Mouse (Mus musculus): ENCODE results near the gene Aimp2.

Gene Aimp2

DNA sequence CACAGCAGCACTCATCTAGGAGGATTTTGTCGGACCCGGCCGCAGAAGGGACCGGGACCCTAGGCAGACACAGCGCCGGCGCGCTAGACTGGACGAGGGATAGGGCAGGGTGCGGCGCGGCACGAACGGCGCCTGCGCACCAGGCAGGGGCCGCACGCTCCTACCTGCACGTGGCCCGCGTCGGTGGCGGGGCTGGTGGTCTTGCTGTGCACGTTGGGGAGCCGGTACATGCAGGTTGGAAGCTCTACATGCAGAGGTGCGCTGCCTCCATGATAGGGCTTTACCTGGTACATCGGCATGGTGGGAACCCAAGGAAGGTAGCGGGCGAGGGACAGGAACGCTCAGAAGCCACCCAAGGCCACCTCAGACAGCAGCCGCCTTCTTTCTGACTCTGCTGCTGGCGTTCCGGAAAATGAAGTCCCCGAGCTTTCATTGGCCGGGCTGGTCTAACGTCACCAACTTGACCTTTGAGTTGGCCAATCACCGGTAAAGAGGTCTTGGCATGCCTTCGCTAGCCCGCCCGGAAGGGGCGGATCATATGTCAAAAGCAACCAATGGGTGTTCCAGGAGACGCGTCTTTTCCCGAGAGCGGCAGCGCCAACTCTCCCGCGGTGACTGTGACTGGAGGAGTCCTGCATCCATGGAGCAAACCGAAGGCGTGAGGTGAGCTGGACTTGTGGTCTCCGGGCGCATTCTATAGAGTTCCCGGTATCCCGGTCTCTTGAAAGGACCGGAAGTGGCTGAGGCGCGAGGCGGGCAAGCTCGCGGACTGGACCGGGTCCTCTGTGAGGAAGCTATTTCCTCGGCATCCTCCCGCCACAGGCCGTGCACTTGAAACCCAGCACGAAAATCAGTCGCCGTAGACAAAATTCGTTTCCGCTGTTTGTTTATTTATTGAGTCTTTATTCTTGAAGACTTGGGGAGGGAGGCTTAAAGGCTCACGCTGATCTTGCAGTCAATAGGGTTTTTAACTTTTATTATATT, at the start of gene Aimp2, which contains the start of gene Pms2:
Gene Aimp2, minus strand, starts transcription at position 431 of the 984 bp plus-strand sequence.
Gene Pms2, plus strand, starts transcription at position 548 of the 984 bp plus-strand sequence.
- DNase-seq, result peak; percentile 97 to 98

GRCm38 (mm10) chr5:143957101-143957500, 47.5 kb upstream of the Aimp2 start:
- DNase-seq, result no peak

DNA sequence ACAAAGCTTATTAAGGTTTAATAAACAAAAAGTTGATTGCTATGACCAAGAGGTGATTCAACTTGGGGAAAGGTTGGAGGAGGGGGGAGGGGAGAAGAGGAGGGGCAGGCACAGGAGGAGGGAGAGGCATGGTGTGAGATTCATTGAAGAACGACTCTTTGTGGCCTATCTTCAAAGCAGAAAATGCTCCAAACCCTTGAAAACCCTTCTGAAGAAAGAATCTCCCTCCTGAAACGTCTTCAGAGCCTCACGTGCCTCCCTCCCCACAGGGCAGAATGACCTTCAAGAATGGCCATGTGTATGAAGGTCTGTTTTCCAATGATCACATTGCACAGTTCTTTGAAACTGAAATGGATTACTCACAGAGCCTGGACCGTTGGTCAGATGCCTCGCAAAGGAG, 40.4 kb upstream of the Aimp2 start:
- DNase-seq, result no peak

DNA sequence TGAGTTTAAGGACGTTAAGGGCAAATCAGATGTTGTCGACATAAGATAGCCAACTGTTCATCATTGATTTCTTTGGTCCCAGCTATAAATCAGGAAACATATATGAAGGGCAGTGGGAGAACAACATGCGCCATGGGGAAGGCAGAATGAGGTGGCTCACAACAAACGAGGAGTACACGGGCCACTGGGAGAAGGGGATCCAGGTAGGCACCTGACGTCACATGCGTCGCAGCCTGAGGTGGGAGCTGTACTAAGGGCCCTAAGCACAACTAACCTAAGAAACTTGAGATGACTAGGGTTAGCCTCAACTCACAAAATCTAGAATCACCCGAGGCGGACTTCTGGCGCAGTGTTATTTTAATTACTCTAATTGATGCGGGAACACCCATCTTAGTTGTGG, 38.7 kb upstream of the Aimp2 start:
- no peak for DNase-seq

GRCm38 (mm10) chr5:143943231-143944125, 33.8 kb upstream of the Aimp2 start:
- DNase-seq, result no peak

DNA sequence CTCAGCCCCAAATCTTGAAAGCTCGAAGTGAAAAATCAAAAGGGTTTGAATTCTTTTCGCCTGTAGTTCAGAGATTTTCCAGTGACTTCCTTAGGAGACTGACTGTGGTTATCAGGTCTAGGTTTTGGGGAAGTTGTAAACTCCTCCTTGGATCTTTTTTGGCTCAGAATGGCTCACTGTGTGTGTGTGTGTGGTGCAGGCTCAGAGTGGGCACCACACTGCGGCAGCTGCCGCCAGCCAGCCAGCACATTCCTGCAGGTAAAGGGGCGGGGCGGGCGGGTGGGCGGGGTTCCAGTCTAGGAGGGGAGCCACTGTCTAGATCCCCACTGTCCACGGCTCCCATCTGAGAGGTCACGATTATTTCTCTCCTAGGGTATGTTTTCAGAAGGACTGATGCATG, 31.9 kb upstream of the Aimp2 start:
- DNase-seq, result no peak

- no peak for DNase-seq
Measured at GRCm38 (mm10) chr5:143936156-143936555, 26.5 kb upstream of the Aimp2 start.

DNA sequence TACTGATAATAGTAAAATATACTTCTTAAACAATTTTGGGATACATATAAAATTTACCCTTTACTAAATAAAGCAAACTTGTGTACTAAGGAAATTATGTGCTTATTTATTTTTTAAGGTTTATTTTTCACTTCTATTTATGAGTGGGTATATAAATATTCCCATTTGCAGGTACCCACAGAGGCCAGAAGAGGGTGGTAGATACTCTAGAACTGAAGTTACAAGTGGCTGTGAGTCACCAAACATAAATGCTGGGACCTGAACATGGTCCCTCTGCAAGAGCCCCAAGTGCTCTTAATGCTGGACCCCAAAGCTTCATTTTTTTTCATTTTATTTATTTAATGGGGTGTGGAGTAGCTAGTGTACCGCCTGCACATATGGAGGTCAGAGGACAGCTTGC, 24.2 kb upstream of the Aimp2 start:
- no peak for DNase-seq

DNA sequence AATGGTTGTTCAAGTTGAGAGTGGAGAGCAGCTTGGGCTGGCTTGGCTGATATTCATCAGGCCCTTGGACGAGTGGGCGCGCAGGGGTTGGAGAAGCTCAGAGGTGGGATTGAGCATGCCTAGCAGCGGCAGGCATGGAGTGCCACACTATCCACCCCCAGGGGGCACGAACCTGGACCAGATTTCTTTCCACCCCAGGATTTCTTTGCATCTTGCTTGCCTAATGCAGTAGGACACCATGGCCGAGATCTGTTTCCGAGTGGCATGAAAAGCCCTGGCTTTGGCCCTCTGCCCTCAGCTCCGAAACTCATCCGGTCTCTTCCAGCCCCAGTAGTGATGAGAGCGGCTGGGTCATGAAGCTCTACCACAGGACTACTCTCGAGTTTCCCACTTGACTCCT, 23.8 kb upstream of the Aimp2 start:
- no peak for DNase-seq

DNA sequence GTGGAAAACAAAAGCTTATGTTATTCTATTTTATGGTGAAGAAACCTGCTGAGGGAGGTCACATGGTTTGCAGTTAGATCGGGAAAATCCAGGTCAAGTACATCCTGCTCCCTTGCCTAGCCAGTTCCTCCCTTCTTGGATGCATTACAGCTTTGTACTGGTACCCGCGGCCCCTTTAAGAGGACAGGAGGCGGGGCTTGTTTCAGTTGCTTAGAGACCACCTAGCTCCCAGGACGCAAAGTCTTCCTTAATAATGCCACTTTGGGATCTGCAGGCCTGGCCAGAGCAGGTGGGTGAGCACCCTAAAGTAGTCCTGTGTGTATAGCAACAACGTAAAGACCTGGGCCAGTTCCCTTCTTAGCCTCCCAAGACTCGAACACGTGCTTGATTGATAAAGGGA, 23.2 kb upstream of the Aimp2 start, which contains the start of gene Rsph10b:
Gene Rsph10b, plus strand, starts transcription at position 205 of the 400 bp plus-strand sequence.
- DNase-seq, result no peak

GRCm38 (mm10) chr5:143931863-143932580, 22.4 kb upstream of the Aimp2 start:
- no peak for DNase-seq

- DNase-seq, result no peak
Measured at GRCm38 (mm10) chr5:143930656-143931055, 21.0 kb upstream of the Aimp2 start.

DNA sequence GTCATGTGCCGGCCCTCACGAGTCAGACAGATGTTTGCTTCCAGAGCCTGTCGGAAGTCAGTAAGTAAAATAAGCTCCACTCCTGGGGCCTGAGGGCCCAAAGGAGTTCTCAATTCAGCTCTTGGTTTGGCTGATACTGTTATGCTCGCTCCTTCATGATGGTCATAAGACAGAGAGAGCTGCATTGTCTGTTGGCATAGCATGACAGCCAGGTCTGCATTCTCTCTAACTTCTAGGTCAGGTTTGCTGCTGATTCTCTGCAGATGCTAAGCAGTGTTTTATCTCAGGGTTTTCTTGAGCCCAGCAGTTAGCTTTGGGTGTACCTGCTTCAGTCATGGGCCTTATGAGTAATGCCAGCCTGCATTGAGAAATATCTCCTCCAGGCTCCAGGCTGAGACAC, 19.6 kb upstream of the Aimp2 start:
- no peak for DNase-seq

DNA sequence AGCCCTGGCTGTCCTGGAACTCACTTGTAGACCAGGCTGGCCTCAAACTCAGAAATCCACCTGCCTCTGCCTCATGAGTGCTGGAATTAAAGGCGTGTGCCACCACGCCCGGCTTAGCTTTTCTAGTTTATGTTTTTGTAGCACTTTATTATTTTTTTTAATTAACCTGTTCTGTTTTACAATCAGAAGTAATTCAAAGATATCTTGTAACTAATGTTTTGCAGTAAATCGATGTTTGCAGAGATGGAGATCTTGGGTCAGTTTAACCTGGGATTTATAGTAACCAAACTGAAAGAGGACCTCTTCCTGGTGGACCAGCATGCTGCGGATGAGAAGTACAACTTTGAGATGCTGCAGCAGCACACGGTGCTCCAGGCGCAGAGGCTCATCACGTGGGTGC, 18.2 kb upstream of the Aimp2 start, which contains the start of gene Gm42421:
Gene Gm42421, plus strand, starts transcription at position 301 of the 400 bp plus-strand sequence.
- no peak for DNase-seq

- no peak for DNase-seq
Measured at GRCm38 (mm10) chr5:143924781-143925452, 15.3 kb upstream of the Aimp2 start.

DNA sequence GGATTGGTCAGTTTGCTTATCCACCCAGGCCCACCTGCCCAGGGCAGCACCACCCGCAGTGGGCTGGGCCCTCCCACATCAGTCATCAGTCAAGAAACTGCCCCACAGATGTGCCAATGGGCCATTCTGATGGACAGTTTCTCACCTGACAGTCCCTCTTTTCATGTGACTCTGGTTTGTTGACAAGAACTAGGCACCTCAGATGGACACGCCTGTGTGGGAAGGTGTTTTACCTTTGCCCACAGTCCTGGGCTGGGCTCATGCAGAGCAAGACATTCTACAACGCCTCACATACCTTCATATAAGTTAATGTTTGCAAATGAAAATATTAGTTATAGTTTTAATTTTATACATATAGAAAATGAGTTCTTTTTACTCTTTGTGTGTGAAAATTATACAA, 8.5 kb upstream of the Aimp2 start:
- DNase-seq, result no peak

DNA sequence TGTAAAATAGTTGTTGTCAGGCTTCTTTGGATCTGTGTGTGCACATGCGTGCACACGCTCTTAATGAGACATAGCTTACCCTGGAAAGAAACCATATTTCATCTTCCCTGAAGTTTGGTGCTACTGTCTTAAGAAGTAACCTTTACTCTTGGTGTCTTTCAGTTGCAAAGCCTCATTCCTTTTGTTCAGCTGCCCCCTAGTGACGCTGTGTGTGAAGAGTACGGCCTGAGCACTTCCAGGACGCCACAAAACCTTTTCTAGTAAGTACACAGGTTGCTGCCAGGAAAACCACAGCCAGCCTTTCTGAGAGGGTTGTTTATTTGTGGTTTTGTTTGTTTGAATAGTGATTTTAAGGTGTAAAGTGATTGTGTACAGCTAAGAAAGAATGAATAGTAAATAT, 7.8 kb upstream of the Aimp2 start:
- peak; percentile 51 to 76 for DNase-seq

- no peak for DNase-seq
Measured at GRCm38 (mm10) chr5:143916221-143916620, 6.6 kb upstream of the Aimp2 start.

- DNase-seq, result no peak
Measured at GRCm38 (mm10) chr5:143908926-143909325, 721 bp downstream of the Aimp2 start.

GRCm38 (mm10) chr5:143906429-143906828, 3.2 kb downstream of the Aimp2 start:
- DNase-seq, result no peak

- no peak for DNase-seq
Measured at GRCm38 (mm10) chr5:143903813-143904212, 5.8 kb downstream of the Aimp2 start.

- no peak for DNase-seq
Measured at GRCm38 (mm10) chr5:143902111-143902510, 7.5 kb downstream of the Aimp2 start.
